Mouse (Mus musculus) left cerebral cortex, adult 6 months (tissue): ENCODE measurements around the gene Otx1. TPM values are rescaled to one million over a fixed set of nuclear protein-coding genes. Genes with fewer than 3 reads are reported as not detected.

Experiments used
- long read RNA-seq, 2 experiments: library from polyadenylated mRNA; unstranded; transcript quantifications; one replicate each; pipeline ENCODE4 v2.0.0; 2019 to 2020
- polyA plus RNA-seq: library from polyadenylated mRNA; unstranded; fragments of <200 nt; fragmentation: Nextera tagmentation; gene quantifications from 2 replicates; pipeline ENCODE4 v1.2.3, GENCODE M21; 2021

Otx1 gene
- 2.0 and 3.0 TPM in 2 replicates for polyA plus RNA-seq
- long read RNA-seq, experiment 1, transcript Otx1-201 (5 exons, 2,789 nt), result major isoform, 5 of 12 reads
- long read RNA-seq, experiment 1, partial matches to known transcripts, result 0 of 12 reads
- long read RNA-seq, experiment 1, other reads (novel, unspliced or antisense), result 7 of 12 reads
- long read RNA-seq, experiment 2, partial matches to known transcripts, result 0 of 2 reads
- long read RNA-seq, experiment 2, other reads (novel, unspliced or antisense), result 2 of 2 reads

GRCm38 (mm10) chr11:22002783-22003340 lies at the start of gene Otx1:
Otx1 (minus strand) TSS chr11:22002897.

